Mouse (Mus musculus) neutrophil, adult 83 days (primary cell): ENCODE results near the gene Terf2ip. TPM values are rescaled to one million over a fixed set of nuclear protein-coding genes. Genes with fewer than 3 reads are reported as not detected.

ENCODE experiments used
- total RNA-seq, 2 experiments: library from RNA; stranded (reverse); gene quantifications; one replicate each; pipeline ENCODE4 v1.2.4; 2023

Gene Terf2ip
- total RNA-seq = 1 to 10 TPM; 6.5 to 9.0 TPM

GRCm38 (mm10) chr8:112010997-112011815 lies at the start of gene Terf2ip, which contains the start of gene Kars:
Terf2ip (plus strand) TSS chr8:112011398.
Kars (minus strand) TSS chr8:112011323.

GRCm38 (mm10) chr8:111992013-111992702 lies 19.0 kb upstream of the Terf2ip start, which contains the start of gene Adat1:
Adat1 (minus strand) TSS chr8:111992302.

GRCm38 (mm10) chr8:112014936-112015335 lies 3.7 kb downstream of the Terf2ip start, which contains the start of gene Gm6793:
Gm6793 (minus strand) TSS chr8:112015036.

Other genes starting within 250 kb of the Terf2ip start
- 10 to 100 TPM; 26.4 to 26.6 TPM for gene Cfdp1, start 157.1 kb upstream of the Terf2ip start, total RNA-seq
- gene Tmem170, start 134.6 kb upstream of the Terf2ip start, total RNA-seq = 1 to 10 TPM; 3.1 TPM
- not detected for gene Chst5, start 101.0 kb upstream of the Terf2ip start, total RNA-seq
- under 1 TPM; 0.42 to 0.92 TPM for gene Tmem231, start 77.5 kb upstream of the Terf2ip start, total RNA-seq
- 10 to 100 TPM; 83.3 to 92.3 TPM for gene Gabarapl2, start 70.7 kb upstream of the Terf2ip start, total RNA-seq
- gene Adat1, start 19.1 kb upstream of the Terf2ip start, total RNA-seq = under 1 TPM; 0.83 to 0.97 TPM
- 10 to 100 TPM; 52.2 to 54.9 TPM for gene Kars, start 75 bp upstream of the Terf2ip start, total RNA-seq
- gene Gm6793, start 3.6 kb downstream of the Terf2ip start, total RNA-seq = not detected